Mouse (Mus musculus): ENCODE results near the gene Lmcd1. TPM values are rescaled to one million over a fixed set of nuclear protein-coding genes. Genes with fewer than 3 reads are reported as not detected.

The Lmcd1 gene
- total RNA-seq (2012; rRNA removed) (0.63 and 0.64 TPM in 2 replicates), total RNA-seq (2014; rRNA removed) (4.5 and 4.8 TPM in 2 replicates), polyA plus RNA-seq (2012; ENCODE audit: insufficient read length, low read depth) (2.0 and 2.3 TPM in 2 replicates)

GRCm38 (mm10) chr6:112273501-112274205 lies at the start of gene Lmcd1:
TSS of gene Lmcd1 (plus strand) at chr6:112273758.
- Histone ChIP-seq H3K79me2 (replicated peaks; ENCODE audit: control insufficient read depth, extremely low read depth, insufficient read depth, poor library complexity, severe bottlenecking) (no peaks in the 10 kb centered on the region), H3K27ac (ENCODE audit: insufficient read depth, low read depth) (no peak within 1 kb of the TSS), H3K9ac (ENCODE audit: insufficient read depth, low read depth) (no peak within 1 kb of the TSS), H3K9me3 (replicated peaks; ENCODE audit: low read length) (peaks cover 10% of the 10 kb centered on the region), H3K27me3 (replicated peaks) (no peaks in the 10 kb centered on the region), H3K4me1 (ENCODE audit: control insufficient read depth in 1 of 2, insufficient read depth in 2 of 2) (peaks cover 0 to 15% of the 10 kb centered on the region in 2 experiments; a peak in 2 of 4 replicates), H3K4me3 (replicated peaks in 1 of 3; ENCODE audit: low read depth in 2 of 3, low read length in 2 of 3, poor library complexity in 1 of 3) (peak within 1 kb of the TSS in 1 of 3 experiments; percentile 32), H3K36me3 (replicated peaks in 1 of 2; ENCODE audit: control insufficient read depth in 1 of 2, insufficient read depth in 1 of 2, low read length in 1 of 2) (no peaks in the 10 kb centered on the region), H3K4me2 (ENCODE audit: insufficient read depth, low read depth, poor library complexity, severe bottlenecking) (no peak within 1 kb of the TSS)
- DNase-seq (ENCODE audit: extremely low read depth) = peak; percentile 37
- TF ChIP-seq SMC3 (IDR thresholded peaks at IDR 0.05; ENCODE audit: low read depth, low read length) (no peak), MEF2A (IDR thresholded peaks at IDR 0.05; ENCODE audit: borderline replicate concordance, low read depth, low read length) (no peak), ELF1 (IDR thresholded peaks at IDR 0.05; ENCODE audit: low read depth, low read length) (no peak), NELFE (IDR thresholded peaks at IDR 0.05; ENCODE audit: low read depth, low read length) (no peak), SIN3A (IDR thresholded peaks at IDR 0.05; ENCODE audit: low read length) (no peak), CHD1 (IDR thresholded peaks at IDR 0.05; ENCODE audit: low read depth, low read length) (no peak), IRF4 (IDR thresholded peaks at IDR 0.05; ENCODE audit: low read depth, low read length) (no peak), MYC (IDR thresholded peaks at IDR 0.05; ENCODE audit: low read depth, low read length) (no peak), JUND (conservative IDR thresholded peaks at IDR 0.05; ENCODE audit: low read depth, low read length) (no peak), RAD21 (IDR thresholded peaks at IDR 0.05; ENCODE audit: low read depth, low read length) (no peak), USF2 (conservative IDR thresholded peaks at IDR 0.05; ENCODE audit: low read depth, low read length) (no peak), ZKSCAN1 (IDR thresholded peaks at IDR 0.05; ENCODE audit: borderline replicate concordance, low read depth, low read length) (no peak), USF1 (IDR thresholded peaks at IDR 0.05; ENCODE audit: low read depth, low read length) (no peak)
- dilution Hi-C loops (cut with MboI; ENCODE audit: extremely low pct_ligation_motif_present, extremely low pct_unique_long_range_greater_than_20kb, low sequenced_read_pairs) (no loop called here), in situ Hi-C loops (cut with MboI; ENCODE audit: low pct_ligation_motif_present, low pct_unique_long_range_greater_than_20kb, low sequenced_read_pairs) (no loop called here)

DNA sequence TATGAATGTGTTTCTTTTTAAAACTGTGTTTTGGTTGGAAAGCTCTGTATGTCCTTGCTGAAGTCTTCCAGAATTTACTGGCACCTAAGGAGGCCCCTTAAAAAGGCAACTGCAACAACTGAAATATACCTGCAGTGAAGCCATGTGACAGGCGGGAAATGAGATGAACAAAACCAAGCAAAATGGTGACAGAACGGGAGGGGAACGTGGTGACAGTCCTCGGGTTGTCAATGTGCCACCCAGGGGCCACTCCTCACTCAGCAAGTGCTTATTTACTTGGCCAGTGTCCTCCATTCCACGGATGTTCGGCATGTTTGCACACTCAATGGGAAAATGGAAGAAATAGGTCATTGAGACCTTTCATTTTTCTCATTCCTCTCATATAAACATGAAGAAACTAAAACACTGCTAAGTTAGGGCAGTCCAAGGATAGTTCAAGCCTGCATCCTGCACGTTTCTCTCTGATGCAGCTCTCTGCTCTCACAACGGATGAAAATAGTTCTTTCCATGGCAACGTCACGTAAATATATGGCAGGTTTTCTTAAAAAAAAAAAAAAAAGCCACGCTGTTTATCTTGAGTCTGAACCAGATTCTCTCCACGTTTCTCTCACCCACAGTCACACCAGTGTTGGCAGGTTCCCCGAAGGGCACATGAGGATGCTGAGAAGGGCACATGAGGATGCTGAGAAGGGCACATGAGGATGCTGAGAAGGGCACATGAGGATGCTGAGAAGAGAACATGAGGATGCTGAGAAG lies 49.5 kb upstream of the Lmcd1 start:
- Histone ChIP-seq H3K4me3 (replicated peaks in 1 of 3; ENCODE audit: low read depth in 2 of 3, low read length in 2 of 3, poor library complexity in 1 of 3) (no peak overlapping the region), H3K9ac (ENCODE audit: insufficient read depth, low read depth) (no peak overlapping the region), H3K79me2 (replicated peaks; ENCODE audit: control insufficient read depth, extremely low read depth, insufficient read depth, poor library complexity, severe bottlenecking) (no peaks in the 10 kb centered on the region), H3K36me3 (replicated peaks in 1 of 2; ENCODE audit: control insufficient read depth in 1 of 2, insufficient read depth in 1 of 2, low read length in 1 of 2) (no peaks in the 10 kb centered on the region), H3K4me1 (ENCODE audit: control insufficient read depth in 1 of 2, insufficient read depth in 2 of 2) (no peaks in the 10 kb centered on the region), H3K4me2 (ENCODE audit: insufficient read depth, low read depth, poor library complexity, severe bottlenecking) (no peak overlapping the region), H3K27ac (ENCODE audit: insufficient read depth, low read depth) (no peak overlapping the region), H3K9me3 (replicated peaks; ENCODE audit: low read length) (peaks cover 13% of the 10 kb centered on the region), H3K27me3 (replicated peaks) (peaks cover 5% of the 10 kb centered on the region)
- TF ChIP-seq RAD21 (IDR thresholded peaks at IDR 0.05; ENCODE audit: low read depth, low read length) (no peak), ZNF384 (IDR thresholded peaks at IDR 0.05; ENCODE audit: low read depth, low read length) (no peak), ZKSCAN1 (IDR thresholded peaks at IDR 0.05; ENCODE audit: borderline replicate concordance, low read depth, low read length) (no peak), KAT2A (IDR thresholded peaks at IDR 0.05; ENCODE audit: insufficient replicate concordance, low read length) (no peak), ELF1 (IDR thresholded peaks at IDR 0.05; ENCODE audit: low read depth, low read length) (no peak), MAFK (IDR thresholded peaks at IDR 0.05; ENCODE audit: insufficient replicate concordance, low read length) (no peak), SMC3 (IDR thresholded peaks at IDR 0.05; ENCODE audit: low read depth, low read length) (no peak), E2F4 (IDR thresholded peaks at IDR 0.05; ENCODE audit: insufficient replicate concordance, low read depth, low read length) (no peak), UBTF (IDR thresholded peaks at IDR 0.05; ENCODE audit: low read depth, low read length) (no peak), POLR2A (IDR thresholded peaks at IDR 0.05; ENCODE audit: low read depth, low read length) (no peak), SIN3A (IDR thresholded peaks at IDR 0.05; ENCODE audit: low read length) (no peak), ETS1 (conservative IDR thresholded peaks at IDR 0.05; ENCODE audit: low read depth, low read length) (no peak), MAX (IDR thresholded peaks at IDR 0.05; ENCODE audit: low read length) (no peak), NELFE (IDR thresholded peaks at IDR 0.05; ENCODE audit: low read depth, low read length) (no peak), ZMIZ1 (IDR thresholded peaks at IDR 0.05; ENCODE audit: low read depth, low read length) (no peak), CTCF (conservative IDR thresholded peaks at IDR 0.05 in 1 of 2, IDR thresholded peaks at IDR 0.05 in 1 of 2; ENCODE audit: low read depth in 2 of 2, low read length in 2 of 2) (no peak), EP300 (IDR thresholded peaks at IDR 0.05; ENCODE audit: low read length) (no peak), POLR2AphosphoS2 (IDR thresholded peaks at IDR 0.05; ENCODE audit: low read depth, low read length) (no peak), USF1 (IDR thresholded peaks at IDR 0.05; ENCODE audit: low read depth, low read length) (no peak), JUN (IDR thresholded peaks at IDR 0.05; ENCODE audit: insufficient read depth, low read depth, low read length) (no peak)
- in situ Hi-C loops (cut with MboI; ENCODE audit: low pct_ligation_motif_present, low pct_unique_long_range_greater_than_20kb, low sequenced_read_pairs) = no loop called here
- no peak for DNase-seq (ENCODE audit: extremely low read depth)
- dilution Hi-C loops (cut with MboI; ENCODE audit: extremely low pct_ligation_motif_present, extremely low pct_unique_long_range_greater_than_20kb, low sequenced_read_pairs) = no loop called here
